In the genomic region with DNA sequence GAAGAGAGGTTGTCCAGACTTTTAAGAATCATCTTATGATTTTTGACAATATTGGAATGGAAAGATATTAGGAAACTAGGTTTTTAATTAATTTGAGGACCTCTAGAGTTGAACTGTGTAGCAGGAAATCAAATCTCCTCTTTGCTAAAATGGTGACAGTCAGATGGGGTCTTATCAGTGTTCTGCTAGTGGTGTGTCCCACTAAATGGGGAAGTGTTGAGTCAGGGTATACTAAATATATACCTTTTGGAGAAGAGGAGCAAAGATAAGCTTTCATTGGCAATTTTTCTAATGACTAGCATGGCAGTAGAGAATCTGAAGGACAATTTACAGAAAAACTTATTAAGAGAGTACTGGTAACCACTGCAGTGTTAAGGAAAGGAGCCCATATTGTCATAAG, we compare ENCODE assay signal across 16 mouse cellular contexts.
"Had no signal": no experiment of that assay in that cellular context is flagged by ENCODE, and none has a peak within 500 bp of the region (broad histone marks: within the 10 kb centered on the region; RNA-seq: fewer than 3 reads in every experiment).

No protein-coding gene starts in this region.

- H3K27me3 ChIP-seq: neural tube, embryonic 13.5 days; neural tube, embryonic 15.5 days; stomach, embryonic 15.5 days had no signal

- H3K4me1 ChIP-seq: neural tube, embryonic 13.5 days; neural tube, embryonic 15.5 days; stomach, embryonic 15.5 days had no signal

- H3K4me3 ChIP-seq: neural tube, embryonic 13.5 days; neural tube, embryonic 15.5 days; stomach, embryonic 15.5 days had no signal

- H3K27ac ChIP-seq: neural tube, embryonic 13.5 days; neural tube, embryonic 15.5 days; stomach, embryonic 15.5 days; stomach, postnatal 0 days had no signal

- H3K9ac ChIP-seq: neural tube, embryonic 13.5 days; neural tube, embryonic 15.5 days; stomach, embryonic 15.5 days had no signal

- H3K36me3 ChIP-seq: neural tube, embryonic 13.5 days; neural tube, embryonic 15.5 days; stomach, embryonic 15.5 days had no signal

- H3K4me2 ChIP-seq: neural tube, embryonic 13.5 days; neural tube, embryonic 15.5 days; stomach, embryonic 15.5 days had no signal

- H3K9me3 ChIP-seq: neural tube, embryonic 13.5 days; neural tube, embryonic 15.5 days; stomach, embryonic 15.5 days had no signal

- DNase-seq: retina, postnatal 1 day; right cerebral cortex, adult 18-20 months; right cerebral cortex, postnatal 14 days; right cerebral cortex, postnatal 25 days; right cerebral cortex, postnatal 4 days; spleen, adult 18-20 months; thymus, adult 18-20 months; thymus, adult 2 months; thymus, postnatal 14 days; thymus, postnatal 25 days; thymus, postnatal 36 days; thymus, postnatal 4 days had no signal
